Mouse (Mus musculus) layer of hippocampus, adult 2 months (tissue): ENCODE results near the gene Hmgb1. TPM values are rescaled to one million over a fixed set of nuclear protein-coding genes. Genes with fewer than 3 reads are reported as not detected.
"Not testable (repeated sequence)": the region's sequence is repeated elsewhere in the genome, so short reads cannot be mapped to it uniquely, and the experiment has no call there.

ENCODE experiments used
- DNase-seq, 2 experiments: peaks; one replicate each; pipeline ENCODE4 v3.0.0; 2022; ENCODE audit warnings: low spot score in 2 of 2
- H3K27ac ChIP-seq: fragments of 200-600 bp; 2 replicates; pipeline ENCODE4 v1.8.1; 2022
- H3K4me3 ChIP-seq: fragments of 200-600 bp; 2 replicates; pipeline ENCODE4 v1.8.1; 2022; ENCODE audit warnings: mild to moderate bottlenecking
- CTCF ChIP-seq: fragments of 200-600 bp; conservative IDR thresholded peaks from 2 replicates; pipeline ENCODE4 v1.8.1; 2022; ENCODE audit warnings: antibody characterized with exemption, mild to moderate bottlenecking, moderate library complexity
- total RNA-seq, 2 experiments: library from RNA; stranded (reverse); gene quantifications; 2 replicates each; pipeline ENCODE4 v1.2.3; 2021

Gene Hmgb1
- total RNA-seq, 2 experiments from 2014 or later, result 143 to 147 TPM

DNA sequence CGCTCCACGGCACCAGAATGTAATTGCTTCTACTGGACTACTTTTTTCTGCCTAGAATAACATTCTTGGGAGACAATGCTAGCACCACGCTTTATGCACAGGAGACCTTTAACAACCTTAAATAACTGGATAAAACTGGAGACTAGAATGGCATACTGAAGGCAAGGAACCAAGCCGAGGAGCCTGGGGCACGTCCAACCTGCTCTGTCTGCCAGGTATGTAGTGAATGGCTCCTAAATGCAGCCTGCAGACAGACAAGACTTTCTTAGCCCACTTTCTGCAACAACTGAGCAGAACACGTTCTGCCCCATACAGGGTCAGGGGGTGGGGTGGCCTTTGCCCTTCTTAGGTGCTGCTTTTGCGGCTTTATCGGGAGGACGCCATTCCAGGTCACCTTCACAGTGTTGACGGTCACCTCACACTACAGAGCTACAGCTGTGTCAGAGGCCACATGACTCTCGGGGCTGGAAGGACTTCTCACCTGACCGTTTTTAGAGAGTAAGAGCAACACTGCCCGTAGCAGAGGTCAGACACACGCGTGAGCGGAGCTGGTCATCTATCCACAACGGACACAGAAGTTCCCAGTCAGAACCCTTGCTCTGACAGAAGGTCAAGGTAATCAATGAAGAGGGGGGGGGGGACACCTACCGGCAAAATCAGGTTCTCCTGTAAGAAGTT, 27.3 kb downstream of the Hmgb1 start:
- TF ChIP-seq CTCF, result no peak
- no peak overlapping the region for H3K27ac ChIP-seq
- DNase-seq, result no peak
- H3K4me3 ChIP-seq, result no peak overlapping the region

- H3K4me3 ChIP-seq, result peak overlapping the region; percentile 27
- DNase-seq, result no peak
- no peak for TF ChIP-seq CTCF
- peak overlapping the region; percentile 57 for H3K27ac ChIP-seq
Observed at GRCm38 (mm10) chr5:149152774-149153155, 31.5 kb downstream of the Hmgb1 start.

- DNase-seq, result peak in 1 of 2 experiments; percentile 17
- Histone ChIP-seq H3K27ac (peak overlapping the region; percentile 57), H3K4me3 (peak overlapping the region; percentile 27)
- no peak for TF ChIP-seq CTCF
Observed at GRCm38 (mm10) chr5:149152063-149152773, 32.1 kb downstream of the Hmgb1 start.

DNA sequence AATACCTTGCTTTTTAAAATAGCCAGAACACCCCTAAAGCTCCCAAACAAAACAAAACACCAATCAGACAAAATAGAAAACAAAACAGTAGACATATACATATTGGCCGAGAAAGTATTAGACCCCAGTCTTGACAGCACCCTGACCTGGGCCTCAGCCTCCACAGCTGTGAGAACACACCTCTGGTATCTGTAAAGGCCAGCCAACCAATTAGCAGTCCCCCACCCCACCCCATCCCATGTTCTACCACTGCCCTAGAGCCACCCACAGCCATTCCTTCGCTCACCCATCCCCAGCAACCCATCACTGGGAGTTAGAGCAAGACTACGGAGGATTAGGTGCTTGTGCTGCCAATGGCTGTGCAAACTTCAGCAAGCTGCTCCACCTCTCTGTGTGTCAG, 33.4 kb downstream of the Hmgb1 start:
- TF ChIP-seq CTCF, result no peak
- Histone ChIP-seq H3K4me3 (no peak overlapping the region), H3K27ac (no peak overlapping the region)
- no peak for DNase-seq

DNA sequence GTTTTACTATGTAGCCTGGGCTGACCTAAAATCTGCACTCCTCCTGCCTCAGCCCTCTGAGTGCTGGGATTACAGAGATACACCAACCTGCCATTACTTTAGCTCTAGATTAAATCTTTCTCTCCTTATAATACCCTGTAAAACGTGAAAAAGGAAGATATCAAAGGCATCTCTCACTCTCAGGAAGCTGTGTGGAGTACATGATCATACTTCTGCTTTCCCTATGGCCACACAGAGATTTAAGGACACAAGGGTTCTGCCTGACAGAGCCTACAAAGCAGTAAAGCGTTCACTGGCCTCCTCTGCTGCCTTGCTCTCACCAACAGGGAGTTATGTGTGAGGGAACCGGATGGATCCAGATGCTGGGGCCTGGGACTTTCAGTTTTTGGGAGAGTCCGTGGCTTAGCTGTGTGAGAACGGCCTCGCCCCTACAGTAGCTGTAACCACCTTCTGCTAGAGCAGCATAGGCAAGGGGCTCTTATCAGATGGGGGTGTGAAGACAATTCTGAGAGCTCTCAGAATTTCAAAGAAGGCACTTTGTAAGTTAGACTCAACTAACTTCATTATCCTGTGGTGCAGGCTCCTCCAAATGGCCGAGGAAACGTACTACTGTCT, 36.8 kb downstream of the Hmgb1 start:
- H3K4me3 ChIP-seq, result no peak overlapping the region
- no peak for DNase-seq
- no peak overlapping the region for H3K27ac ChIP-seq
- no peak for TF ChIP-seq CTCF

GRCm38 (mm10) chr5:149146691-149147090, 37.6 kb downstream of the Hmgb1 start:
- no peak for DNase-seq
- Histone ChIP-seq H3K27ac (no peak overlapping the region), H3K4me3 (no peak overlapping the region)
- TF ChIP-seq CTCF, result no peak

GRCm38 (mm10) chr5:149143766-149144375, 40.4 kb downstream of the Hmgb1 start:
- H3K4me3 ChIP-seq, result peak overlapping the region; percentile 30
- peak; percentile 58 to 74 for DNase-seq

GRCm38 (mm10) chr5:149141155-149141554, 43.1 kb downstream of the Hmgb1 start:
- not testable (repeated sequence) for DNase-seq

More at GRCm38 (mm10) chr5:149143766-149144375, 40.4 kb downstream of the Hmgb1 start:
- TF ChIP-seq CTCF, result no peak
- H3K27ac ChIP-seq, result peak overlapping the region; percentile 74; the same call in 1 of the 2 replicates

DNA sequence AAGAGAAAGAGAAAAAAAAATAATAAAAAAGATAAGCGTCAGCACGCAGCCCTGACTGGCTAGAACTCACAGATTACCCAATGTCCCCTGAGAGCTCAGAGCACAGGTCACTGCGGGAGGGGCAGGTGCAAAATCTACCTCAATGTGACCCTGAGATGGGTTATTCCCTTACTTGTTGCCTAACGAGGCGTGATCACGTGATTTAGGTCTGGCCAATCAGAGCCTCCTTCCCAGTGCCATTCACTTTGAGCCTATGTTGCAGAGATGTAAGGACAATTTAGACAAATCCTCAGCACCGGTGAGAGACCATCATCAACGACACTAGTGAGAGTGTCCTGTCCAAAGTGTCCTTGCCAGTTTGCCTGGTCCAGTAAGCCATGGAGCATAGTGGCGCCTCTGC, 44.0 kb downstream of the Hmgb1 start:
- no peak for TF ChIP-seq CTCF
- DNase-seq, result no peak
- Histone ChIP-seq H3K27ac (no peak overlapping the region), H3K4me3 (no peak overlapping the region)

More at GRCm38 (mm10) chr5:149141155-149141554, 43.1 kb downstream of the Hmgb1 start:
- H3K4me3 ChIP-seq, H3K27ac ChIP-seq: not testable (repeated sequence)

DNA sequence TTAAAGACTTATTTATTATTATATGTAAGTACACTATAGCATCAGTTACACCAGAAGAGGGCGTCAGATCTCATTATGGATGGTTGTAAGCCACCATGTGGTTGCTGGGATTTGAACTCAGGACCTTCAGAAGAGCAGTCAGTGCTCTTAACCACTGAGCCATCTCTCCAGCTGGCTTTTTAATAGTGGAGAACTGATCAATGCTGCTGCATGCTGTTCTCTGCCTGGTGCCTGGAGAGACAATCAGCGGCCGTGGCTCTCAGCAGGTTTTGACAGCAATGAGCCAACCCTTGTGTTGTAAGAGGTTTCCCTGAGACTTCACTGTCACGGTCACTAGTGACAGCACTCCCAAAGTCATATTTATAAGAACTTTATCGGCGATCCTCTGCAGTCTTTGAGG, 46.2 kb downstream of the Hmgb1 start:
- not testable (repeated sequence) for DNase-seq, H3K27ac ChIP-seq, H3K4me3 ChIP-seq

- no peak overlapping the region for H3K4me3 ChIP-seq
- DNase-seq, result no peak
- TF ChIP-seq CTCF, result no peak
- no peak overlapping the region for H3K27ac ChIP-seq
Observed at GRCm38 (mm10) chr5:149137447-149137846, 46.8 kb downstream of the Hmgb1 start.

GRCm38 (mm10) chr5:149136933-149137365, 47.3 kb downstream of the Hmgb1 start:
- Histone ChIP-seq H3K4me3 (no peak overlapping the region), H3K27ac (no peak overlapping the region)
- TF ChIP-seq CTCF, result no peak
- no peak for DNase-seq
